Mouse (Mus musculus): ENCODE results near the gene Drd1.

DNA sequence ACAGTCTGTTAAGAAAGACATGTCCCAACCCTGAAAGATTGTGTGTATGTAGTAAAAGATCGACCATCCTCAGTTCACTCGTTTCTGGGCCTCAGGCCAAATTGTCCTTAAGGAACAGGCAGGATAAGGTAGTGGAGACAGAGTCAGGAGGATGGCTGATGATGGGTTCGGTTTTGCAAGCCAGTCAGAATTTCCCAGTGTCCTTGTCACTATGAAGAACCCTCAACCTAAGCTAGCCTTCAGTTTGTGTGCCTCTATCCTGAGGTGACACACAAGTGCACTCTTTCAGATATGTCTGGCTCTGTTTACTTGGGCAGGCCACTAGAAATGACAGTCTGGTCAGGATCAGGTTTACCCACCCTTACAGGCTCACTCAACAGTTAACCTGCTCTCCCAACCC lies 47.8 kb upstream of the Drd1 start:
- TF ChIP-seq CTCF (IDR thresholded peaks at IDR 0.05; ENCODE audit: borderline replicate concordance, extremely low read depth, insufficient read depth, insufficient read length) (no peak), POLR2A (IDR thresholded peaks at IDR 0.05; ENCODE audit: borderline replicate concordance, extremely low read depth, insufficient read depth, insufficient read length, poor library complexity, severe bottlenecking) (no peak)
